Mouse (Mus musculus) CD8-positive naive resting alpha-beta T cell, adult 57 days (primary cell): ENCODE results near the gene Tmprss13. TPM values are rescaled to one million over a fixed set of nuclear protein-coding genes. Genes with fewer than 3 reads are reported as not detected.

Source experiments
- total RNA-seq: library from RNA; stranded (reverse); gene quantifications from one replicate; pipeline ENCODE4 v1.2.4, GENCODE M21; 2023

The Tmprss13 gene
- not detected for total RNA-seq

GRCm38 (mm10) chr9:45318855-45319254 lies at the start of gene Tmprss13:
Gene Tmprss13, plus strand, starts transcription at chr9:45319100.

GRCm38 (mm10) chr9:45370117-45370561 lies 51.2 kb downstream of the Tmprss13 start, which contains the start of gene Fxyd6:
Gene Fxyd6, plus strand, starts transcription at chr9:45370185.

Other genes starting within 250 kb of the Tmprss13 start
- gene Jaml, start 239.9 kb upstream of the Tmprss13 start, total RNA-seq, result 39.0 TPM
- 0.21 TPM for gene Scn2b, start 201.3 kb upstream of the Tmprss13 start, total RNA-seq
- 0.31 TPM for gene Scn4b, start 180.7 kb upstream of the Tmprss13 start, total RNA-seq
- not detected for gene BC049352, start 137.1 kb upstream of the Tmprss13 start, total RNA-seq
- gene Tmprss4, start 115.0 kb upstream of the Tmprss13 start, total RNA-seq, result not detected
- gene Il10ra, start 50.0 kb upstream of the Tmprss13 start, total RNA-seq, result 23.7 TPM
- not detected for gene Fxyd6, start 51.1 kb downstream of the Tmprss13 start, total RNA-seq
- not detected for gene Fxyd2, start 80.6 kb downstream of the Tmprss13 start, total RNA-seq
- gene Dscaml1, start 107.5 kb downstream of the Tmprss13 start, total RNA-seq, result not detected